Mouse (Mus musculus) limb, embryonic 10.5 days (tissue): Measurements from ENCODE around the gene Cbx4. TPM values are rescaled to one million over a fixed set of nuclear protein-coding genes. Genes with fewer than 3 reads are reported as not detected.
A peak's percentile ranks its signal among the peaks of the same experiment; 100 is the strongest.

ENCODE experiments used
- DNase-seq: peaks from one replicate; pipeline ENCODE4 v3.0.0-alpha.2; 2017; ENCODE audit warnings: low spot score
- H3K27ac ChIP-seq: fragments of 300-500 bp; sonication (generic); 2 replicates; pipeline ENCODE4 v1.5.1; 2016; ENCODE audit warnings: mild to moderate bottlenecking
- H3K27me3 ChIP-seq: fragments of 300-500 bp; sonication (generic); 2 replicates; pipeline ENCODE4 v1.6.1; 2016; ENCODE audit warnings: low read depth, mild to moderate bottlenecking; ENCODE audit not compliant: poor library complexity, severe bottlenecking
- H3K36me3 ChIP-seq: fragments of 300-500 bp; sonication (generic); 2 replicates; pipeline ENCODE4 v1.6.1; 2016; ENCODE audit warnings: mild to moderate bottlenecking, moderate library complexity
- H3K4me1 ChIP-seq: fragments of 300-500 bp; sonication (generic); 2 replicates; pipeline ENCODE4 v1.6.1; 2016
- H3K4me3 ChIP-seq: fragments of 300-500 bp; sonication (generic); 2 replicates; pipeline ENCODE4 v1.5.1; 2016; ENCODE audit warnings: mild to moderate bottlenecking, moderate library complexity
- H3K9me3 ChIP-seq: fragments of 300-500 bp; sonication (generic); replicated peaks from 2 replicates; pipeline ENCODE4 v1.6.1; 2016; ENCODE audit warnings: mild to moderate bottlenecking
- WGBS: fragments of 180-500 bp; shearing (Covaris S2); methylation state at CpG from one replicate; pipeline ENCODE4 v1.1.7; 2016; 5-methylcytosine and 5-hydroxymethylcytosine counted together
- polyA plus RNA-seq: library from polyadenylated mRNA; unstranded; fragments of >200 nt; fragmentation: Nextera tagmentation; extraction: Ambion mirVana; gene quantifications from 2 replicates; pipeline ENCODE4 v1.2.1, GENCODE M21; 2016

Gene Cbx4
- polyA plus RNA-seq, 1 experiment from 2014 or later: 7.1 TPM

DNA sequence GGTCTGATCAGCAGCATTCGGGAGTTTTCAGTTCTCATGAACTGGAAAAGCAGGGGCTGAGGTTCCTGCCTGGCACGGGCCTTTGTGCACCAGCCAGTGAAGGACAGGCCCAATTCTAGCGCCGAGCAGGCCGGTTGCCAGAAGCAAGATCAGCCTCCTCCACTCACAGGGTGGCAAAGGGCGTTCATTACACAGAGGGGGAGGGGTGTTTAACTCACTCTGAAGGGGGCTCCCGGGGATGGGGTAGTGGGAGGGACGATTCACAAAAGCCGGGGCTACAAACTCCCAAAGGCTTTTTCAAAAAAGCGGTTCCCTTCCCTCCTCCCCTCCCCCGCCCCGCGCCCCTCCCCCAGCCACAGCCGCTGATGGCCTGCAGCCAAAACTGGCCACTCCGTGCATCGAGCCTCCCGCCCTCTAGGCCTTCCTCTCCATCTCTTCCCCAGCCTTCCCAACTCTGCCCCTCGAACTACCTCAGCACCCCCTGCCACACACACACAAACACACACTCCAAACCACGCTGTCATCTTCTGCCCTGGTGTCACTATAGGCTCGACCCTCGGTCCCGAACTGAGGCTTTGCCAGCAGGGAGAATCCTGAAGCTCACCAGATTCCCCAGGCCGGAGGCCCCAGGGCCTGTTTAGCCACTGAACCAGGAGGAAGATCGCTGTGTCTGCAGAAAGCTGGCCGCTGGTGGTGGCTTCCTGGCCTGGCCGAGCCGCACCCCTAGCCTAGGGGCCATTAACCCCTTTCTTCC is 7.2 kb downstream of the Cbx4 start:
- H3K27me3 ChIP-seq: peaks cover 96% of the 10 kb centered on the region
- WGBS: 3% methylated on average over 24 of the region's 27 CpGs
- DNase-seq: peak; percentile 56

DNA sequence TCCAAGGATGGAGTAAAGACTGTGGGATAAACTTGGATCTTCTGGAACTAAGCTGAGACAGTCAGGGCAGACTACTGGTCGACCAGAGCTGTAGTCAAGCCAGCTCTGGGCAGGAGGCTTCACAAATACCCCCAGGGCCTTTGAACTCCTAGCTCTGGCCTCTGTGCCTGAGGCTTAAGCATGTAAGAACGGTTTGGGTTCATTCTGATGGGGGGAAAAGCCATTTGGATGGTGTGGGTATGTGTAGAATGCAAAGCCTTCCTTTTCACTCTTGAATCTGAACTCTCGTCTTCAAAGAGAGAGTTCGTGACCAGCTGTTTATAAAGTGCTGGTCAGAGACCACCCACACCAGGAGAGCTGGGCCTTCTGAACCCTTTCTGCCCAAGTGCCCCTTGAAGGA is 8.3 kb downstream of the Cbx4 start:
- 69% methylated on average over 4 of the region's 4 CpGs for WGBS
- H3K4me1 ChIP-seq: peaks cover 57% of the 10 kb centered on the region

More for the DNA sequence above, 7.2 kb downstream of the Cbx4 start:
- Histone ChIP-seq H3K9me3 (no peaks in the 10 kb centered on the region), H3K4me1 (peaks cover 59% of the 10 kb centered on the region), H3K36me3 (peaks cover 20% of the 10 kb centered on the region), H3K27ac (peak overlapping the region; percentile 59), H3K4me3 (peak overlapping the region; percentile 34)

GRCm38 (mm10) chr11:119075805-119076204 is 10.2 kb downstream of the Cbx4 start:
- H3K36me3 ChIP-seq: peaks cover 7% of the 10 kb centered on the region
- no peak overlapping the region for H3K4me3 ChIP-seq
- no peaks in the 10 kb centered on the region for H3K9me3 ChIP-seq
- DNase-seq: no peak
- WGBS: 94% methylated on average over 5 of the region's 5 CpGs
- H3K4me1 ChIP-seq: peaks cover 38% of the 10 kb centered on the region
- H3K27me3 ChIP-seq: peaks cover 96% of the 10 kb centered on the region
- no peak overlapping the region for H3K27ac ChIP-seq

More for the DNA sequence above, 8.3 kb downstream of the Cbx4 start:
- Histone ChIP-seq H3K27ac (no peak overlapping the region), H3K36me3 (peaks cover 20% of the 10 kb centered on the region), H3K9me3 (no peaks in the 10 kb centered on the region), H3K4me3 (no peak overlapping the region), H3K27me3 (peaks cover 96% of the 10 kb centered on the region)
- no peak for DNase-seq

DNA sequence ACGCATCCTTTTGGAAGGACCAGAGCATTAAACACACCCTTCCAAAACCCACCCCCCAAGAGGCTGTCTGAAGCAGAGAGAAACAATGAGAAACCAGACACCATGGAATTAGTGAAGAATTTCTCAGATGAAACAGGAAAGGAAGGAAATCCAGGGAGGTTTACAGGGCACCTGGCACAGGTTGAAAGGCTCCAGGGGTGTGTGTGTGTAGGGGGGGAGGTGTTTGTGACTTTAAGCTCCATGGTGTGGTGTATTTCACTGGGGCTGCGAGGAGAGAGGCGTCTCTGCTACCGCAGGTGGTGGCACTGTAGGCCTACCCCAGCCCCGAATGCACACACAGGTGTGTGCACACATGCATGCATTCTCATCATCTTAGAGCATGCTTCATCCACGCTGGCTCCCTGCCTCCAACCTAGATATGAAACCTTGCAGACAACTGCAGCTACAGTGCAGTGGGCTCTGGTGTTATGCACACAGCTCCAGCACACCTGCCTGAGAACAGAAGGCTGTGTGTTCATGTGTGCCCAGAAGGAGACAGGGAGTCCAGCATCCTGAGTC is 12.1 kb downstream of the Cbx4 start:
- no peak for DNase-seq
- Histone ChIP-seq H3K36me3 (no peaks in the 10 kb centered on the region), H3K4me3 (no peak overlapping the region), H3K9me3 (no peaks in the 10 kb centered on the region), H3K27me3 (peaks cover 80% of the 10 kb centered on the region), H3K27ac (no peak overlapping the region), H3K4me1 (peaks cover 26% of the 10 kb centered on the region)
- 75% methylated on average over 6 of the region's 6 CpGs for WGBS

DNA sequence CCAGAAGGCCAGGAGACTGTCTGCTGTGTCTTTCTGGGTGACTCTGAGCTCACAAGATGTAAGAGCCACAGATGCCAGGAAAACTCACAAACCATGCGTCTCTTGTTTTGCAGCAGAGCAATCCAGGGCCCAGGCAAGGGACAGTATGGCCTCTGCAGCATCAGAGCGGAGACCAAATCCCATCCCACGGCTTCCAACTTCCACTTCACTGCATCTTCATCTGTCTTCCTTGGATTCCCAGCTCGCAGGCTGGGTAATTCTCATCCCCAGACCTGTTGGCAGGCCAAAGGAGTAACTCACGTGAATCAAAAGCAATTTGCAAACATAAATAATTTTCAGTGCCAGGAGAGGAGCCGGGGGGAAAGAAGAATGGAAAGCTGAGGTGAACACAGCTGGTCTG is 13.0 kb downstream of the Cbx4 start:
- H3K4me3 ChIP-seq: no peak overlapping the region
- no peaks in the 10 kb centered on the region for H3K36me3 ChIP-seq
- peaks cover 76% of the 10 kb centered on the region for H3K27me3 ChIP-seq
- H3K4me1 ChIP-seq: peaks cover 17% of the 10 kb centered on the region
- H3K27ac ChIP-seq: 0 out of 2 replicates have a peak overlapping the region, but pooled peaks have one; percentile 0
- DNase-seq: no peak
- WGBS: 68% methylated on average over 6 of the region's 6 CpGs
- no peaks in the 10 kb centered on the region for H3K9me3 ChIP-seq

DNA sequence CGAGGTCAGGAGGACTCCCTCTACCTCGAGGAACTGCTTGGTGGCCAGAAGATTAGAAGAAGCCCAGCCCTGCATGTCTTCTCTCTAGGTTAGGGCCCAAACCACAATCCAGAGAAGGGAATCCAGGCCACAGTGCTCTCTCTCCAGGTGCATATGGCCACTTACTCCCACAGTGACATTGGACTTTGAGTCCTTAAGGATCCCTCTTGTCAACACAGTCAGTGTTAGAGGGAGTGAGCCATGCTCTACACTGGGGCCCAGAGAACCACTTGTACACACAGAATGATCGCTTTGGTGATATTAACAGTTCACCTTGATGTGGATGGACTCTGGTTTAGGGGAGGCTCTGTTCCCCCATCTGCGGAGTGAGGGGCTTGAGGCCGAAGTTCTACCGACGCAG is 13.8 kb downstream of the Cbx4 start:
- no peaks in the 10 kb centered on the region for H3K9me3 ChIP-seq
- 87% methylated on average over 7 of the region's 7 CpGs for WGBS
- peaks cover 17% of the 10 kb centered on the region for H3K4me1 ChIP-seq
- H3K36me3 ChIP-seq: no peaks in the 10 kb centered on the region
- peaks cover 71% of the 10 kb centered on the region for H3K27me3 ChIP-seq
- H3K27ac ChIP-seq: no peak overlapping the region
- DNase-seq: no peak
- no peak overlapping the region for H3K4me3 ChIP-seq

- 86% methylated on average over 8 of the region's 8 CpGs for WGBS
- H3K9me3 ChIP-seq: no peaks in the 10 kb centered on the region
- peaks cover 74% of the 10 kb centered on the region for H3K27me3 ChIP-seq
Measured at GRCm38 (mm10) chr11:119066841-119067240, 19.2 kb downstream of the Cbx4 start.

DNA sequence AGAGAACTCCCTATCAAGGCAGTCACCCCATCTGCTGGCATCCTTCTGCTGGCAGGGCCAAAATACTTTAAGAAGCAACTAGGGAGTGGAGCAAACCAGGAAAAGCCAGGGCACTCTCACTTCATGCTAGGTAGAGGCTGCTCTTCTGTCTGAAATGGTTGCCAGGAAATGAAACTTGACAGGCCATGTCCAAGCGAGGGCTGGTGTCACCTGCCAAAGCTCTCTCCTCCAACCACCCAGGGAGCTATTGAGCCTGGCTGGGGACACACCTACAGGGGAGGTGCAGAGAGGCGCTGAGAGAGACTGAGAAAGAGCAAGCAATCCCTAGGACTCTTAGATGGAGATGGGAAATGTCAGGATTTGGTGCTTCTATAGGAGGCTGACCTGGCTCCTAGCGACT is 26.8 kb downstream of the Cbx4 start:
- DNase-seq: no peak
- H3K27ac ChIP-seq: 0 out of 2 replicates have a peak overlapping the region, but pooled peaks have one; percentile 4
- WGBS: 6% methylated on average over 3 of the region's 3 CpGs
- peak overlapping the region; percentile 28 for H3K4me3 ChIP-seq
- H3K27me3 ChIP-seq: peaks cover 99% of the 10 kb centered on the region
- no peaks in the 10 kb centered on the region for H3K9me3 ChIP-seq
- no peaks in the 10 kb centered on the region for H3K36me3 ChIP-seq
- H3K4me1 ChIP-seq: peaks cover 49% of the 10 kb centered on the region

More at GRCm38 (mm10) chr11:119066841-119067240, 19.2 kb downstream of the Cbx4 start:
- Histone ChIP-seq H3K27ac (no peak overlapping the region), H3K4me1 (no peaks in the 10 kb centered on the region), H3K36me3 (no peaks in the 10 kb centered on the region), H3K4me3 (no peak overlapping the region)
- DNase-seq: no peak

- peaks cover 58% of the 10 kb centered on the region for H3K4me1 ChIP-seq
- no peaks in the 10 kb centered on the region for H3K36me3 ChIP-seq
- WGBS: 4% methylated on average over 58 of the region's 58 CpGs
- H3K27ac ChIP-seq: peak overlapping the region; percentile 27
- H3K4me3 ChIP-seq: peak overlapping the region; percentile 28
- H3K9me3 ChIP-seq: no peaks in the 10 kb centered on the region
- peaks cover 99% of the 10 kb centered on the region for H3K27me3 ChIP-seq
- DNase-seq: peak; percentile 63
Measured at GRCm38 (mm10) chr11:119058041-119058995, 27.7 kb downstream of the Cbx4 start.

- H3K4me3 ChIP-seq: peak overlapping the region; percentile 75
- WGBS: 2% methylated on average over 9 of the region's 9 CpGs
- peak overlapping the region; percentile 98 for H3K27ac ChIP-seq
- H3K27me3 ChIP-seq: peaks cover 94% of the 10 kb centered on the region
- no peaks in the 10 kb centered on the region for H3K9me3 ChIP-seq
- no peaks in the 10 kb centered on the region for H3K36me3 ChIP-seq
- peak; percentile 55 for DNase-seq
- H3K4me1 ChIP-seq: peaks cover 69% of the 10 kb centered on the region
Measured at GRCm38 (mm10) chr11:119057291-119057690, 28.7 kb downstream of the Cbx4 start.

- H3K9me3 ChIP-seq: no peaks in the 10 kb centered on the region
- WGBS: under 1% methylated on average over 65 of the region's 65 CpGs
- H3K36me3 ChIP-seq: no peaks in the 10 kb centered on the region
- peaks cover 94% of the 10 kb centered on the region for H3K27me3 ChIP-seq
- H3K4me3 ChIP-seq: peak overlapping the region; percentile 75
- H3K27ac ChIP-seq: peak overlapping the region; percentile 98
- H3K4me1 ChIP-seq: peaks cover 76% of the 10 kb centered on the region
- DNase-seq: peak; percentile 84
Measured at GRCm38 (mm10) chr11:119056301-119057211, 29.5 kb downstream of the Cbx4 start.
